Comparison of ENCODE assay signal across 7 mouse cellular contexts in the genomic region with DNA sequence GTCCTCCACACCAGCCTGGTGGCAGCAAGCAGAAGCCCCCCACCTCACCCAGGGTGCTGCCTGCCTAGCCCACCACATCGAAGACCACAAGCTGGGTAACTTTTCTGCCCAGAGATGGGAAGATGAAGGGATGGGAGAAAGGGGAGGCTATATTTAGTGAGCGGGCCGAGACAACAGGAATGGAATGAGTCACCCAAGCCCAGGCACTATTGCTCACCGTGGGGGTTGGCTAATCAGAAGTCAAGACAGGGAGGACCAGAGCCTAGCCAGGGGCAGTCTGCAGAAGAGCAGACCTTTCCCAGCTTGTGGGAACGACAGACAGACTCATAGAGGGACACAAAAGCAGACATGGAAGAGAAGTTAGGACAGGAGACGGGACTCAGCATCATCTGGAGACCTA.
DNase-seq lines count a peak whose midpoint lies in the region; ATAC-seq and TF ChIP-seq lines count a peak whose summit lies in the region.

No protein-coding gene starts in this region.

- no peak for ATAC-seq in hindbrain, embryonic 16.5 days
- ATAC-seq in heart, embryonic 15.5 days (replicated peaks; ENCODE audit: insufficient number of reproducible peaks, insufficient read depth, low FRiP score, low read depth), result no peak; the same call in 1 of the 2 replicates

- no peaks in the 10 kb centered on the region for H3K27me3 ChIP-seq in hindbrain, embryonic 10.5 days (ENCODE audit: insufficient read depth, poor library complexity, severe bottlenecking)
- H3K27me3 ChIP-seq in hindbrain, embryonic 16.5 days (replicated peaks; ENCODE audit: control insufficient read depth, insufficient read depth, low read length), result no peaks in the 10 kb centered on the region
- no peaks in the 10 kb centered on the region for H3K27me3 ChIP-seq in CH12.LX (replicated peaks)
- H3K27me3 ChIP-seq in heart, embryonic 15.5 days, result no peaks in the 10 kb centered on the region

- in situ Hi-C loops in CH12.LX (cut with MboI; ENCODE audit: low pct_ligation_motif_present, low pct_unique_long_range_greater_than_20kb, low sequenced_read_pairs), result loop anchor here (5.0 kb wide), 1 partner anchor 36 kb away; no protein-coding TSS in a partner anchor

- 0 out of 2 replicates have a peak, but pooled peaks cover 2% of the 10 kb centered on the region for H3K36me3 ChIP-seq in hindbrain, embryonic 10.5 days
- H3K36me3 ChIP-seq in hindbrain, embryonic 16.5 days (ENCODE audit: control insufficient read depth, insufficient read depth, low read length), result no peaks in the 10 kb centered on the region
- H3K36me3 ChIP-seq in CH12.LX (replicated peaks in 1 of 2; ENCODE audit: control insufficient read depth in 1 of 2, insufficient read depth in 1 of 2, low read length in 1 of 2), result peaks cover 0 to 32% of the 10 kb centered on the region in 2 experiments
- H3K36me3 ChIP-seq in heart, embryonic 15.5 days, result no peaks in the 10 kb centered on the region

- no peak overlapping the region for H3K4me2 ChIP-seq in hindbrain, embryonic 16.5 days (ENCODE audit: low read length)
- H3K4me2 ChIP-seq in CH12.LX (ENCODE audit: insufficient read depth, low read depth, poor library complexity, severe bottlenecking), result peak overlapping the region; percentile 45
- H3K4me2 ChIP-seq in heart, embryonic 15.5 days, result peak overlapping the region; percentile 18; the same call in 1 of the 2 replicates

- TF ChIP-seq RAD21 in CH12.LX (IDR thresholded peaks at IDR 0.05; ENCODE audit: low read depth, low read length), result no peak; the same call in 1 of the 2 replicates

- dilution Hi-C loops in CH12.LX (cut with MboI; ENCODE audit: extremely low pct_ligation_motif_present, extremely low pct_unique_long_range_greater_than_20kb, low sequenced_read_pairs), result no loop called here

- no peak overlapping the region for H3K4me3 ChIP-seq in hindbrain, embryonic 10.5 days
- H3K4me3 ChIP-seq in hindbrain, embryonic 16.5 days (ENCODE audit: low read length), result no peak overlapping the region
- H3K4me3 ChIP-seq in CH12.LX (replicated peaks in 1 of 3; ENCODE audit: low read depth in 2 of 3, low read length in 2 of 3, poor library complexity in 1 of 3), result peak overlapping the region in 1 of 3 experiments; percentile 1
- no peak overlapping the region for H3K4me3 ChIP-seq in heart, embryonic 15.5 days

- TF ChIP-seq CTCF in CH12.LX (conservative IDR thresholded peaks at IDR 0.05 in 1 of 2, IDR thresholded peaks at IDR 0.05 in 1 of 2; ENCODE audit: low read depth in 2 of 2, low read length in 2 of 2), result no peak

- TF ChIP-seq POLR2A in CH12.LX (IDR thresholded peaks at IDR 0.05; ENCODE audit: low read depth, low read length), result no peak

- WGBS in hindbrain, embryonic 10.5 days, result 45% methylated on average over 6 of the region's 6 CpGs
- WGBS in hindbrain, embryonic 16.5 days, result 29% methylated on average over 6 of the region's 6 CpGs
- 27% methylated on average over 6 of the region's 6 CpGs for WGBS in heart, embryonic 15.5 days

- peaks cover 11% of the 10 kb centered on the region for H3K79me2 ChIP-seq in CH12.LX (replicated peaks; ENCODE audit: control insufficient read depth, extremely low read depth, insufficient read depth, poor library complexity, severe bottlenecking)

- peak overlapping the region; percentile 69 for H3K27ac ChIP-seq in hindbrain, embryonic 10.5 days
- H3K27ac ChIP-seq in hindbrain, embryonic 16.5 days (ENCODE audit: low read depth, low read length), result no peak overlapping the region
- peak overlapping the region; percentile 62 for H3K27ac ChIP-seq in CH12.LX (ENCODE audit: insufficient read depth, low read depth)
- H3K27ac ChIP-seq in heart, embryonic 15.5 days, result peak overlapping the region; percentile 80

- no peak overlapping the region for H3K9ac ChIP-seq in hindbrain, embryonic 16.5 days (ENCODE audit: low read depth, low read length)
- peak overlapping the region; percentile 1; the same call in 1 of the 2 replicates for H3K9ac ChIP-seq in CH12.LX (ENCODE audit: insufficient read depth, low read depth)
- no peak overlapping the region for H3K9ac ChIP-seq in heart, embryonic 15.5 days

- peaks cover 84% of the 10 kb centered on the region for H3K4me1 ChIP-seq in hindbrain, embryonic 10.5 days (replicated peaks)
- H3K4me1 ChIP-seq in hindbrain, embryonic 16.5 days (ENCODE audit: control insufficient read depth, insufficient read depth, low read depth, low read length), result peaks cover 18% of the 10 kb centered on the region
- H3K4me1 ChIP-seq in CH12.LX (ENCODE audit: control insufficient read depth in 1 of 2, insufficient read depth in 2 of 2), result peaks cover 70 to 100% of the 10 kb centered on the region in 2 experiments
- H3K4me1 ChIP-seq in heart, embryonic 15.5 days (replicated peaks), result peaks cover 94% of the 10 kb centered on the region

- no peak for DNase-seq in hindbrain, embryonic 10.5 days (ENCODE audit: low spot score)
- DNase-seq in 3T3-L1 (ENCODE audit: low read depth, low spot score) (peak; percentile 86), CH12.LX (ENCODE audit: extremely low read depth) (no peak)
- DNase-seq in right cerebral cortex, postnatal 25 days, result no peak
- DNase-seq in spleen, adult 12 weeks (ENCODE audit: low spot score), result no peak

- H3K9me3 ChIP-seq in hindbrain, embryonic 10.5 days, result no peaks in the 10 kb centered on the region
- no peaks in the 10 kb centered on the region for H3K9me3 ChIP-seq in hindbrain, embryonic 16.5 days (ENCODE audit: control insufficient read depth, low read length)
- no peaks in the 10 kb centered on the region for H3K9me3 ChIP-seq in CH12.LX (replicated peaks; ENCODE audit: low read length)
- H3K9me3 ChIP-seq in heart, embryonic 15.5 days (replicated peaks), result no peaks in the 10 kb centered on the region

- TF ChIP-seq EP300 in CH12.LX (IDR thresholded peaks at IDR 0.05; ENCODE audit: low read length), result peak; percentile 82

TF ChIP-seq in CH12.LX, 34 proteins besides CTCF, POLR2A, EP300 and RAD21:
- no peak for TF ChIP-seq NRF1 (IDR thresholded peaks at IDR 0.05; ENCODE audit: low read depth, low read length)
- TF ChIP-seq HCFC1 (IDR thresholded peaks at IDR 0.05; ENCODE audit: low read depth, low read length), result no peak
- peak; percentile 97 for TF ChIP-seq IRF4 (IDR thresholded peaks at IDR 0.05; ENCODE audit: low read depth, low read length)
- peak; percentile 79 for TF ChIP-seq JUND (conservative IDR thresholded peaks at IDR 0.05; ENCODE audit: low read depth, low read length)
- no peak for TF ChIP-seq KAT2A (IDR thresholded peaks at IDR 0.05; ENCODE audit: insufficient replicate concordance, low read length)
- TF ChIP-seq BHLHE40 (IDR thresholded peaks at IDR 0.05; ENCODE audit: low read depth, low read length), result peak; percentile 66
- TF ChIP-seq E2F4 (IDR thresholded peaks at IDR 0.05; ENCODE audit: insufficient replicate concordance, low read depth, low read length), result no peak
- peak; percentile 97 for TF ChIP-seq MEF2A (IDR thresholded peaks at IDR 0.05; ENCODE audit: borderline replicate concordance, low read depth, low read length)
- TF ChIP-seq TCF12 (IDR thresholded peaks at IDR 0.05; ENCODE audit: low read depth, low read length), result peak; percentile 64; the same call in 1 of the 2 replicates
- peak; percentile 80 for TF ChIP-seq JUN (IDR thresholded peaks at IDR 0.05; ENCODE audit: insufficient read depth, low read depth, low read length)
- TF ChIP-seq ETS1 (conservative IDR thresholded peaks at IDR 0.05; ENCODE audit: low read depth, low read length), result peak; percentile 62; the same call in 1 of the 2 replicates
- 0 out of 2 replicates have a peak, but pooled peaks have one; percentile 39 for TF ChIP-seq RCOR1 (conservative IDR thresholded peaks at IDR 0.05; ENCODE audit: low read depth, low read length)
- TF ChIP-seq CHD2 (IDR thresholded peaks at IDR 0.05; ENCODE audit: low read length), result peak; percentile 66; the same call in 1 of the 2 replicates
TF ChIP-seq in CH12.LX: peak in this region for 9.
